Mouse (Mus musculus) midbrain, embryonic 13.5 days (tissue): ENCODE measurements around the gene Sh3rf1. TPM values are rescaled to one million over a fixed set of nuclear protein-coding genes. Genes with fewer than 3 reads are reported as not detected.
A peak's percentile ranks its signal among the peaks of the same experiment; 100 is the strongest.

Experiments
- ATAC-seq: fragments of 200-750 bp; cut with Nextera tagmentation; 2 replicates; pipeline ENCODE4 v1.8.0; 2017; ENCODE audit warnings: mild to moderate bottlenecking, moderate TSS enrichment, moderate library complexity
- H3K27ac ChIP-seq: fragments of 300-500 bp; sonication (generic); 2 replicates; pipeline ENCODE4 v1.5.1; 2015; ENCODE audit warnings: inconsistent platforms, mild to moderate bottlenecking, moderate library complexity
- H3K27me3 ChIP-seq: fragments of 300-500 bp; sonication (generic); 2 replicates; pipeline ENCODE4 v1.6.1; 2015; ENCODE audit warnings: mild to moderate bottlenecking, inconsistent platforms
- H3K36me3 ChIP-seq: fragments of 300-500 bp; sonication (generic); 2 replicates; pipeline ENCODE4 v1.6.1; 2015; ENCODE audit warnings: mild to moderate bottlenecking, inconsistent platforms
- H3K4me1 ChIP-seq: fragments of 300-500 bp; sonication (generic); replicated peaks from 2 replicates; pipeline ENCODE4 v1.6.1; 2015; ENCODE audit warnings: inconsistent platforms
- H3K4me2 ChIP-seq: fragments of 300-500 bp; sonication (generic); replicated peaks from 2 replicates; pipeline ENCODE4 v1.6.1; 2015; ENCODE audit warnings: moderate library complexity, mild to moderate bottlenecking, inconsistent platforms
- H3K4me3 ChIP-seq: fragments of 300-500 bp; sonication (generic); replicated peaks from 2 replicates; pipeline ENCODE4 v1.5.1; 2015; ENCODE audit warnings: mild to moderate bottlenecking, inconsistent platforms
- H3K9ac ChIP-seq: fragments of 300-500 bp; sonication (generic); replicated peaks from 2 replicates; pipeline ENCODE4 v1.6.1; 2015; ENCODE audit warnings: mild to moderate bottlenecking, inconsistent platforms
- H3K9me3 ChIP-seq: fragments of 300-500 bp; sonication (generic); 2 replicates; pipeline ENCODE4 v1.6.1; 2016; ENCODE audit warnings: mild to moderate bottlenecking, inconsistent platforms
- WGBS: fragments of 180-500 bp; shearing (Covaris S2); methylation state at CpG from one replicate; pipeline ENCODE4 v1.1.7; 2015; 5-methylcytosine and 5-hydroxymethylcytosine counted together
- polyA plus RNA-seq: library from polyadenylated mRNA; unstranded; fragments of >200 nt; fragmentation: Nextera tagmentation; extraction: Ambion mirVana; gene quantifications from 2 replicates; pipeline ENCODE4 v1.2.1, GENCODE M21; 2015

The Sh3rf1 gene
- polyA plus RNA-seq, 1 experiment from 2014 or later = 29.8 TPM

- WGBS = 90% methylated on average over 2 of the region's 2 CpGs
- Histone ChIP-seq H3K27me3 (no peaks in the 10 kb centered on the region), H3K4me2 (no peak overlapping the region), H3K36me3 (peaks cover 3% of the 10 kb centered on the region), H3K9me3 (no peaks in the 10 kb centered on the region), H3K27ac (no peak overlapping the region), H3K9ac (no peak overlapping the region), H3K4me3 (no peak overlapping the region), H3K4me1 (peaks cover 17% of the 10 kb centered on the region)
- ATAC-seq = no peak
Measured at GRCm38 (mm10) chr8:61344435-61344834, 120.8 kb downstream of the Sh3rf1 start.

- Histone ChIP-seq H3K4me2 (no peak overlapping the region), H3K4me3 (no peak overlapping the region), H3K9ac (no peak overlapping the region), H3K4me1 (peaks cover 22% of the 10 kb centered on the region), H3K27ac (no peak overlapping the region), H3K9me3 (no peaks in the 10 kb centered on the region), H3K36me3 (peaks cover 15% of the 10 kb centered on the region), H3K27me3 (no peaks in the 10 kb centered on the region)
- 97% methylated on average over 6 of the region's 6 CpGs for WGBS
- no peak for ATAC-seq
Measured at GRCm38 (mm10) chr8:61346941-61347340, 123.3 kb downstream of the Sh3rf1 start.

- WGBS = 91% methylated on average over 6 of the region's 6 CpGs
- H3K4me1 ChIP-seq = peaks cover 20% of the 10 kb centered on the region
- H3K4me3 ChIP-seq = no peak overlapping the region
- H3K4me2 ChIP-seq = no peak overlapping the region
- no peak overlapping the region for H3K9ac ChIP-seq
- no peaks in the 10 kb centered on the region for H3K27me3 ChIP-seq
- no peaks in the 10 kb centered on the region for H3K9me3 ChIP-seq
- no peak for ATAC-seq
- no peak overlapping the region for H3K27ac ChIP-seq
- peaks cover 15% of the 10 kb centered on the region for H3K36me3 ChIP-seq
Measured at GRCm38 (mm10) chr8:61347526-61347925, 123.9 kb downstream of the Sh3rf1 start.

- H3K9me3 ChIP-seq = no peaks in the 10 kb centered on the region
- H3K36me3 ChIP-seq = peaks cover 15% of the 10 kb centered on the region
- peaks cover 19% of the 10 kb centered on the region for H3K4me1 ChIP-seq
- no peak overlapping the region for H3K4me3 ChIP-seq
- H3K27me3 ChIP-seq = no peaks in the 10 kb centered on the region
- H3K4me2 ChIP-seq = no peak overlapping the region
- ATAC-seq = no peak
- H3K9ac ChIP-seq = no peak overlapping the region
- no peak overlapping the region for H3K27ac ChIP-seq
- WGBS = 67% methylated on average over 5 of the region's 5 CpGs
Measured at GRCm38 (mm10) chr8:61348029-61348428, 124.4 kb downstream of the Sh3rf1 start.

GRCm38 (mm10) chr8:61348518-61348917 is 124.8 kb downstream of the Sh3rf1 start:
- WGBS = 67% methylated on average over 8 of the region's 8 CpGs
- Histone ChIP-seq H3K9me3 (no peaks in the 10 kb centered on the region), H3K27ac (no peak overlapping the region), H3K4me2 (no peak overlapping the region), H3K9ac (no peak overlapping the region), H3K4me1 (peaks cover 19% of the 10 kb centered on the region), H3K36me3 (peaks cover 15% of the 10 kb centered on the region), H3K27me3 (no peaks in the 10 kb centered on the region), H3K4me3 (no peak overlapping the region)
- ATAC-seq = no peak

GRCm38 (mm10) chr8:61350443-61350842 is 126.8 kb downstream of the Sh3rf1 start:
- Histone ChIP-seq H3K4me2 (no peak overlapping the region), H3K9ac (no peak overlapping the region), H3K9me3 (no peaks in the 10 kb centered on the region), H3K27ac (no peak overlapping the region), H3K4me3 (no peak overlapping the region), H3K4me1 (peaks cover 19% of the 10 kb centered on the region), H3K27me3 (no peaks in the 10 kb centered on the region), H3K36me3 (peaks cover 20% of the 10 kb centered on the region)
- 35% methylated on average over 9 of the region's 9 CpGs for WGBS
- no peak for ATAC-seq

GRCm38 (mm10) chr8:61351638-61352037 is 128.0 kb downstream of the Sh3rf1 start:
- WGBS = 92% methylated on average over 5 of the region's 5 CpGs
- Histone ChIP-seq H3K4me1 (peaks cover 22% of the 10 kb centered on the region), H3K9me3 (no peaks in the 10 kb centered on the region), H3K36me3 (peaks cover 20% of the 10 kb centered on the region), H3K4me2 (no peak overlapping the region), H3K27ac (no peak overlapping the region), H3K4me3 (no peak overlapping the region), H3K27me3 (no peaks in the 10 kb centered on the region), H3K9ac (no peak overlapping the region)
- no peak for ATAC-seq

GRCm38 (mm10) chr8:61355503-61355902 is 131.8 kb downstream of the Sh3rf1 start:
- H3K36me3 ChIP-seq = peaks cover 9% of the 10 kb centered on the region; the same call in 1 of the 2 replicates
- WGBS = 68% methylated on average over 5 of the region's 5 CpGs
- no peak overlapping the region for H3K4me2 ChIP-seq
- H3K27ac ChIP-seq = no peak overlapping the region
- no peak for ATAC-seq
- H3K27me3 ChIP-seq = no peaks in the 10 kb centered on the region
- no peaks in the 10 kb centered on the region for H3K9me3 ChIP-seq
- peaks cover 25% of the 10 kb centered on the region for H3K4me1 ChIP-seq
- H3K4me3 ChIP-seq = no peak overlapping the region
- H3K9ac ChIP-seq = no peak overlapping the region

GRCm38 (mm10) chr8:61359004-61359403 is 135.3 kb downstream of the Sh3rf1 start:
- ATAC-seq = 0 out of 2 replicates have a peak, but pooled peaks have one; percentile 25
- H3K4me3 ChIP-seq = no peak overlapping the region
- 28% methylated on average over 8 of the region's 8 CpGs for WGBS
- H3K27ac ChIP-seq = 0 out of 2 replicates have a peak overlapping the region, but pooled peaks have one; percentile 62
- H3K4me1 ChIP-seq = peaks cover 20% of the 10 kb centered on the region
- no peak overlapping the region for H3K4me2 ChIP-seq
- peaks cover 21% of the 10 kb centered on the region; the same call in 1 of the 2 replicates for H3K36me3 ChIP-seq
- H3K9ac ChIP-seq = no peak overlapping the region
- no peaks in the 10 kb centered on the region for H3K27me3 ChIP-seq
- H3K9me3 ChIP-seq = no peaks in the 10 kb centered on the region

- H3K27me3 ChIP-seq = no peaks in the 10 kb centered on the region
- no peak overlapping the region for H3K9ac ChIP-seq
- H3K4me3 ChIP-seq = no peak overlapping the region
- H3K9me3 ChIP-seq = no peaks in the 10 kb centered on the region
- no peak overlapping the region for H3K4me2 ChIP-seq
- no peak overlapping the region for H3K27ac ChIP-seq
- no peak; the same call in 1 of the 2 replicates for ATAC-seq
- WGBS = 37% methylated on average over 10 of the region's 10 CpGs
- H3K36me3 ChIP-seq = peaks cover 25% of the 10 kb centered on the region
- H3K4me1 ChIP-seq = peaks cover 20% of the 10 kb centered on the region
Measured at GRCm38 (mm10) chr8:61359851-61360272, 136.2 kb downstream of the Sh3rf1 start.

GRCm38 (mm10) chr8:61360362-61360761 is 136.7 kb downstream of the Sh3rf1 start:
- ATAC-seq = no peak
- 73% methylated on average over 4 of the region's 4 CpGs for WGBS
- peaks cover 26% of the 10 kb centered on the region for H3K36me3 ChIP-seq
- H3K9me3 ChIP-seq = no peaks in the 10 kb centered on the region
- no peak overlapping the region for H3K27ac ChIP-seq
- no peak overlapping the region for H3K4me3 ChIP-seq
- peaks cover 20% of the 10 kb centered on the region for H3K4me1 ChIP-seq
- H3K4me2 ChIP-seq = no peak overlapping the region
- H3K9ac ChIP-seq = no peak overlapping the region
- no peaks in the 10 kb centered on the region for H3K27me3 ChIP-seq

GRCm38 (mm10) chr8:61361476-61361875 is 137.8 kb downstream of the Sh3rf1 start:
- WGBS = 94% methylated on average over 11 of the region's 11 CpGs
- peaks cover 27% of the 10 kb centered on the region for H3K36me3 ChIP-seq

GRCm38 (mm10) chr8:61362301-61362913 is 138.7 kb downstream of the Sh3rf1 start:
- 0 out of 2 replicates have a peak, but pooled peaks have one; percentile 25 for ATAC-seq
- peaks cover 17% of the 10 kb centered on the region for H3K4me1 ChIP-seq

More at GRCm38 (mm10) chr8:61361476-61361875, 137.8 kb downstream of the Sh3rf1 start:
- peaks cover 18% of the 10 kb centered on the region for H3K4me1 ChIP-seq
- H3K4me2 ChIP-seq = no peak overlapping the region
- no peak overlapping the region for H3K9ac ChIP-seq
- H3K27me3 ChIP-seq = no peaks in the 10 kb centered on the region
- no peak overlapping the region for H3K4me3 ChIP-seq
- H3K9me3 ChIP-seq = no peaks in the 10 kb centered on the region
- peak; percentile 46; the same call in 1 of the 2 replicates for ATAC-seq
- no peak overlapping the region for H3K27ac ChIP-seq

More at GRCm38 (mm10) chr8:61362301-61362913, 138.7 kb downstream of the Sh3rf1 start:
- WGBS = 81% methylated on average over 9 of the region's 9 CpGs
- H3K27me3 ChIP-seq = no peaks in the 10 kb centered on the region
- H3K4me3 ChIP-seq = no peak overlapping the region
- H3K4me2 ChIP-seq = no peak overlapping the region
- H3K9ac ChIP-seq = no peak overlapping the region
- H3K9me3 ChIP-seq = no peaks in the 10 kb centered on the region
- H3K36me3 ChIP-seq = peaks cover 30% of the 10 kb centered on the region
- H3K27ac ChIP-seq = no peak overlapping the region
